Mouse (Mus musculus) T-helper 2 cell (primary cell): ENCODE measurements around the gene Fam234b.

Source experiments
- in situ Hi-C: fragments of 300-600 bp; cut with MboI, MseI; formaldehyde crosslinking; loops from one replicate; pipeline ENCODE4 v1.15.1; 2025; ENCODE audit warnings: high pct_unique_total_duplicates

Fam234b gene

DNA sequence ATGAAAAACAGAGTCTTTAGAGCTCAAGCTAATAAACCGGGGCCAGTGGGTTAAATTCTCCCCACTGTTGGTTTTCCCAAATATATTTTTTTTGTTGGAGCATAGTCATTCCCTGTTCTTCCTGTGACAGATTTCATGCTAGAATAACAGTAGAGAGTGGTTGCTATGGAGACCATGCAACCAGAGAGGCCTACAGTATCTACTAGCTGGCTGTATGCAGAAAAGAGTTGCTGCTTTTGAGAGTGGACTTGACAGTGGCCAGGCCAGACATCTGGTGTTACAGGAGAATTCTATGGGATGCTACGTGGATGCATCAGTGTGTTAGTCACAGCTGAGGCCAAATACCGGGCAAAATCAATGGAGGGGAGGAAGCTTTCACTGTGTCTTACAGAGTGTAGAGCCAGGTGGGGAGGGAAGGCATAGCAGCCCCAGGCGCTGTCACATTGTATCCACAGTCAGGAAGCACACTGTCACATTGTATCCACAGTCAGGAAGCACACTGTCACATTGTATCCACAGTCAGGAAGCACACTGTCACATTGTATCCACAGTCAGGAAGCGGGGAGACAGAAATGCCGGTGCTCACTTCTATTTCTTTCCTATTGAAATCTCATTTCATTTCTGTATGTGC, 26.1 kb downstream of the Fam234b start:
- in situ Hi-C loops = no loop called here

- in situ Hi-C loops = no loop called here
Measured at GRCm38 (mm10) chr6:135228465-135228941, 30.7 kb downstream of the Fam234b start.

- in situ Hi-C loops = no loop called here
Measured at GRCm38 (mm10) chr6:135230586-135230985, 32.8 kb downstream of the Fam234b start.

DNA sequence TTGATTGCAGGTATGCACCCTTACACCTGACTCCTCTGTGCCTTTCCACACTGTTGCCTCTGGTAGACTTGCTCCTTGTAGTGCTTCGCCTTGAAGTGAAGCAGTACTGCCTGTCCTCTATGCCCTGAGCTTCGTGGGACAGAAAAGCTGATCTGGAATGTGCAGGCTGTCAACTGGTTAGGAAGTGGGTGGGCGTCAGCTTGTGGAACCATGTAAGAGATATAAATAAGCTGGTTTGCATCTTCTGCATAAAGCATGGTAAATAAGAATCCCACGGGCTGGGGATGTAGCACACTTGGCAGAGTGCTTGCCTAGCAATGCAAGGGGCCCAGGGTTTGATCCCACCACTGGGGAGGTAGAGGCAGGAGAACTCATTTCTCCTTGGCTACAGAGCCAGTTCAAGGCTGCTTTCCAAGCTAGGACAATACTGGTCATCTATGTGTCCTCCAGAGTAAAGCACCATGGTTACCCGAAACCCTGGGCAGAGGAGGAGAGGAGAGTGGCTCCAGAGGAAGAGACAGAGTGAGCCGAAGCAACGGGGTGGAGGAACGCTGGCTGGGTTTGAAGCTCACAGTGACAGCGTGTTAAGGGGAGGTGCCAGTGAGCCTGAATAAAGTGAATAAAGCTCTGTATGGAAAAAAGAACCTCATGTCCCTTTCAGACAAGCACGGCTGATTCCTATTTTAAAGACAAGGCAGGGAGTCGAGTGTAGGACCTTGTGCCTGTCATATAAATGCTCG, 34.8 kb downstream of the Fam234b start:
- in situ Hi-C loops = no loop called here

GRCm38 (mm10) chr6:135235742-135236141, 38.0 kb downstream of the Fam234b start:
- in situ Hi-C loops = no loop called here

DNA sequence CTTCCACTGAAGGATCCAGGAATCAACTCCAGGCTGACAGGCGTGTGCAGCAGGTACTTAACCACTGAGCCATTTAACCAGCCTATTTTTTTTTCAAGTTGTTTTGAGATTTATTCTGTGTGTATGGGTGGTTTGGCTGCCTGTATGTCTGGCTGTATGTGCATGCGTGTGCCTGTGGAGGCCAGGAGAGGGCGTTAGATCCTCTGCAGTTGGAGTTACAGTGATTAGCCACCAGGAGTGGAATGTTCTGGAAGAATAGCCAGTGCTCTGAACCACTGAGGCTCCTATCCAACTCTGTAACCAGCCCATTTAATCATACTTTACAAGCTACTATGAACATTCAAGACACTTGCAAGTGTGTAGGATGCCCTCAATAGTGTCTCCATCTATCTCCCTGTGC, 38.8 kb downstream of the Fam234b start:
- in situ Hi-C loops = no loop called here

DNA sequence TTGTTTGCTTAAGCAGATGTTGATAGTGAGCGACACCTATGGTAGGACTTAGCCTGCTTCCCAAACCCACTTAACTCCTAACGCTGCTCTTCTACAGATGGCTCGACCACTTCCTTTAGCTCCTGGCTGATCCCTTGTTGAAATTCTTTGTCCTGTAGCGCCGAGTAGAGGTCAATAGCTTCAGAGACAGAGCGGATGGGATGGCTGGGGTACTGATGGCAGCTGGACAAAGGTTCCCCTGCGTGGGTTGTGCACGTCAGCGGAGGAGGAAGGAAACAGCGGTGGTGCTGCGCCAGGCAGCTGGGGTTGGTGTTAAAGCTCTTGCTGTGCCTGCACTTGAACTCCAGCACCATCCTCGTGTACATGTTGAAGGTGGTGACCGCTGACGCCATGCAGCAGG, 39.5 kb downstream of the Fam234b start:
- in situ Hi-C loops = no loop called here

DNA sequence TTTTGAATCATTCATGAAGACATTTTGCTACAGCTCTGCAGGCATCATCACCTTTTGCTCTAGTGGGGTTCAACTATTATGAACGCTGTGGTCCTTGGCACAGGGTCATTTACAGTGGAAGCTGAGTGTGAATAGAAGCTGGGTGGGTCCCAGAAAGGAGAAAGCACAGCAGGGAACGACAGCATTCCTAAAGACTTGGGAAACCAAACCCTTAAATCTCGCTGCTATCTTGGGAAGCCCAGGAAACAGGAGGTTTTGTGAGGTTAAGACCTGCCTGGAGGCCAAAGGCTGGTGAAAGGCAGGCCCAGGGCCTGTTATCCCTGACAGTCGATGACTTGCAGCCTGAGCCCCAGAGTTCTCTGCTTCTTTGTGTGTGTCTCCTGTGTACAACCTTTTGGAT, 40.4 kb downstream of the Fam234b start:
- in situ Hi-C loops = no loop called here

DNA sequence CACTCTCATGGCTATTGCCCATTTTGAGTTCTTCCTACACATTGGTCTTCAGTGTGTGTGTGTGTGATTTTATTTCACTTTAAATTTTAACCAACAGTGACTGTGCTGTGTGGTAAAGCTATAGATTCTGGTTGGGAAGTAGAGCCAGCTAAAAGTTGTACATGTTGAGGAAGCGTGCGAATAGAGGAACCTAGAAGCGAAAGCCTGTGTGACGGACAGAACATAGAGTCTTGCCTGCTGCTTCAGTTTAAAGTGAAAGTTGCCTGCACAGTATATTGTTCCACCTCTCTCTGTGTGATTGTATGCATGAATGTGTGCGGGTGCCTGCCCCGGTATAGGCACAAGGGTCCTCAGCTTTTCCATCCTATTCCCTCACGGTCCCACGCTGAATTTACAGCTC, 42.6 kb downstream of the Fam234b start:
- in situ Hi-C loops = loop anchor here (10.0 kb wide), 1 partner anchor 164 kb away; no protein-coding TSS in a partner anchor

DNA sequence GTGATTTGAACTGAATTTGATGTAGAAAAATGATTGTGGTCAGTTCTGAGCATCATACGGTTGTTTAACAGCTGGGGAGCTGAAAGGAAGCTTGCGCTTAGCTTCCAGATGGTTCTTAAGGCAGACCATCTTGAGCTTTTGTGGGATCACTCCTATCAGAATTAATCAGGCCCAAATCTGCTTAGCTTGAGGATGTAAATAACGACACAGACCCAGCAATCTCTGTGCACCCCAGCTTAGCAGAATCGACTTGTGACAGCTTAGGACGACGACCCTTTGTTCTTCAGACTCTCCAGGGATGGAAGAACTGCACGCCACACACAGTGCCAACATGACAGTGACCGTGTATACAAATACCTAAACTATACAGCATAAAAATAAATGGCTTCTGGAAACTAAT, 47.8 kb downstream of the Fam234b start:
- in situ Hi-C loops = loop anchor here (10.0 kb wide), 1 partner anchor 159 kb away; no protein-coding TSS in a partner anchor

DNA sequence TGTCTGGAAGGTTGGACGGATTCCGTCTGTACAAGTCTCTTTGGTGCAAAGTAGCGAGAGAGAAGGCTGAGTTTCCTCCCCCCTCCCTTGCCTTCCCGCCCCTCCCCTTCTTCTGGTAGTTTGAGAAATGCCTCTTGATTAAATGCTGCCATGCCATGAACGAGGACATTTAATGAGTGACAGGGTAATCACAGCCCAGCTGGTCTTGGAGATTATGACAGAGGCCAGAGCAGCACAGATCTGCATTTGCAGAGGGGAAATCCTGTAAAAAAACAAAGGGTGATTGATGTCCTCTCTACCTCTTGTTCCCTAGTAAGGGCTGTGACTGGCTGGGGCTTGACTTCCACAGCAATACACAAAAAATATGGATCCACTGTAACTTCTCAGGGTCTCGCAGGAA, 50.1 kb downstream of the Fam234b start:
- in situ Hi-C loops = loop anchor here (10.0 kb wide), 1 partner anchor 157 kb away; no protein-coding TSS in a partner anchor

GRCm38 (mm10) chr6:135249846-135250531, 52.2 kb downstream of the Fam234b start:
- in situ Hi-C loops = loop anchor here (5.0 to 10.0 kb wide), 2 partner anchors 132 to 155 kb away; no protein-coding TSS in a partner anchor

- in situ Hi-C loops = loop anchor here (5.0 kb wide), 1 partner anchor 131 kb away; no protein-coding TSS in a partner anchor
Measured at GRCm38 (mm10) chr6:135250926-135251699, 53.3 kb downstream of the Fam234b start.

DNA sequence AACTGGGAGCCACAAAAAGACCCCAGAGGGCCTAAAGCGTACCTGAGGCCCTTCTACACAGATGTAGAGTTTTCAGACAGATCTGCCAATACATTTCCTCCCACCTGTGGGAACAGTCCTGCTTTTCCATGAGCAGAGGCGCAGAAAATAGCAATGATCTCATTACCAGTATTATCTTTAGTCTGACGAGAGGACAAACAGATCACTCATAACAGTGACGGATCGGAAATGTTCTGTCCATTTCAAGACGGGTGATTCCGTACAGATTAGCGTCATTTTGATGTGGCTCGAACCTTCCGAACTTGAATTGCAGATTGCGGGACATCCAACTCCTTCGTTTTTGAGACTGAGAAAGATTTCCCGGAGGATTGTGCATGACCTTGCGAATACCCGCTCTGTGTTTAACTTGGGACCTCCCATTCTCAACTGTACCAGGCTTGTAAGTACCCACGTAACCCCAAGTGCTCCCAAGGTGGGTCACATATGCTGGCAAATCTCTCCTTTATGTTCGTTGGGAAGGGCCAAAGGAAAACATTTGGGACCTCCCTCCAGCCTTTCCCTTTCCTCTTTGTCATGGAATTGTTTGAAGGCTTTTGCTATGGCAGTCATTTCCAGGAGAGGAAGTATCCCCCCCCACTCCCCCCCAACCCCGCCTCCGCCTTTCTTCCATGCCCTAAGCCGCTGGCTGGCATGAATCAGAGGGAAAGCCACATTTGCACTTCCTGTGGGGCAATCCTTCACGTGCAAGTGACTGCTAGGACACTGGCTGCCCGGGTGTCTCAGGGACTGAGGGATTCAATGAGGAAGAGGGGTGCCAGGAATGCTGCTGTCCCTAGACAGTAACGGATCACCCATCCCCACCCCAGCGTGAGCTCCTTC, 54.3 kb downstream of the Fam234b start:
- in situ Hi-C loops = loop anchor here (5.0 kb wide), 1 partner anchor 130 kb away; no protein-coding TSS in a partner anchor

DNA sequence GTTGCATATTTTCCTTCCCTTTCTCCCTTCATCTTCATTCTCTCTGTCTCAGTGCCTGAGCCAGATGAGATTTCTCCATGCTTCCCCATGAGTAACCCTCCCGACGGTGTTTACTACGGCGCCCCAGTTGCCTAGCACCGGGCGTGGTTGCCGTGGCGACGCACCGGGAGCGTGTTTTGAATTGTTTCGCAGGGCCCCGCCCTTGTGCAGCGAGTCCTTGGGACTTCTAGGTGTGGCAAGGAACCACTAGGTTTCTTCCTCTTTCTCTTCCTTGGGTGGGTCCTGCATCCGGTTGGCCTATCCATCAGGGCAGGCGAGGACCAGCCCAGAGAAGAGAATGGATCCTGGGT, 54.9 kb downstream of the Fam234b start:
- in situ Hi-C loops = loop anchor here (5.0 kb wide), 1 partner anchor 130 kb away; no protein-coding TSS in a partner anchor

- in situ Hi-C loops = loop anchor here (5.0 kb wide), 1 partner anchor 128 kb away; no protein-coding TSS in a partner anchor
Measured at GRCm38 (mm10) chr6:135254153-135254552, 56.4 kb downstream of the Fam234b start, which contains the start of gene Gsg1. Gene Gsg1, minus strand, starts transcription at chr6:135254351.

DNA sequence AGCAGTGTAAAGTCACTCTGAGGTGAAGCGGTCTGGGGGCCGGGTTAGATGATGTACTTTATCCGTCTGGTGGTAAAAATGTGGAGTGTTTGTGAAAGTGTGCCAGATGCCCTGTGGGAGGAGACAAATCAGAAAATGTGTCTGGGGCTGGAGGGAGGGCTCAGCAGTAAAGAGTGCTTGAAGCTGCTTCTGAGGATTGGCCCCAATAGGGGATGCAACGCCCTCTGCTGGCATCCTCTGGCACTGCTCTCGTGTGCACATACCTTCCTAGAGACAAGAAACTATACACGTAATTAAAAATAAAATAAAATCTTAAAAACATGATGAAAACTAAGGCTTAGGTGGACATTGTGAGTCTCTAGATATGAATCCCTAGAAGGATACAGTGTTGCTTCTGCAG, 62.7 kb downstream of the Fam234b start:
- in situ Hi-C loops = no loop called here

GRCm38 (mm10) chr6:135261124-135261523, 63.3 kb downstream of the Fam234b start:
- in situ Hi-C loops = no loop called here

- in situ Hi-C loops = no loop called here
Measured at GRCm38 (mm10) chr6:135262565-135262964, 64.8 kb downstream of the Fam234b start.

DNA sequence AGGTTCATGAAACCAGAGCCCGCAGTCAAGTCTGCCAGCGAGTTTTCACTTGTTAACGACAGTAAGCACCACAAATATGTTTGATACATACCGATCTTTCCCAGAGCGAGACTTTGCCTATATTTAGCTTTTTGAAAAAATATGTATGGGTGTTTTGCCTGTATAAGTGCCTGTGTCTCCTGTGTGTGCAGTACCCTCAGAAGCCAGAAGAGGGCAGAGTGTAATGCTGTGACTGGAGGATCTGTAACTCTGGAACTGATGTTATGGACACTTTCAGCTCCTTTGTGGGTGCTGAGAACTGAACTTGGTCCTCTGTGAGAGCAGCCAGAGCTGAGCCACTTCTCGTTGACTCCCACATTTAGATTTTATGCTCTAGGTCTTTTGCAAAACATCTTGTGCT, 66.4 kb downstream of the Fam234b start:
- in situ Hi-C loops = no loop called here
